Mouse (Mus musculus) brown adipose tissue, adult 24 weeks (tissue): ENCODE results near the gene Olfr728. TPM values are rescaled to one million over a fixed set of nuclear protein-coding genes. Genes with fewer than 3 reads are reported as not detected.

Experiments
- H3K27ac ChIP-seq: fragments of 200-500 bp; replicated peaks from 2 replicates; pipeline ENCODE4 v1.5.1; 2012; ENCODE audit warnings: low read depth, mild to moderate bottlenecking, low read length
- H3K4me1 ChIP-seq: fragments of 200-500 bp; 2 replicates; pipeline ENCODE4 v1.6.1; 2012; ENCODE audit warnings: low read length, mixed read lengths; ENCODE audit not compliant: control insufficient read depth, insufficient read depth, insufficient read length
- H3K4me3 ChIP-seq: fragments of 200-500 bp; 2 replicates; pipeline ENCODE4 v1.5.1; 2012; ENCODE audit warnings: low read depth, mild to moderate bottlenecking, low read length, moderate library complexity; ENCODE audit not compliant: insufficient read depth
- polyA plus RNA-seq: library from polyadenylated mRNA; stranded (reverse); fragments of >200 nt; gene quantifications from 2 replicates; pipeline ENCODE4 v1.2.4, GENCODE M21; 2012; ENCODE audit not compliant: missing spikeins, insufficient read depth, insufficient read length

Olfr728 gene
- polyA plus RNA-seq = not detected in 2 replicates

- no peaks in the 10 kb centered on the region for H3K4me1 ChIP-seq
- no peak within 1 kb of the TSS for H3K4me3 ChIP-seq
- H3K27ac ChIP-seq = no peak within 1 kb of the TSS
Observed at GRCm38 (mm10) chr14:50142580-50142979, at the start of gene Olfr728. TSS of gene Olfr728 (minus strand) at chr14:50142680.

DNA sequence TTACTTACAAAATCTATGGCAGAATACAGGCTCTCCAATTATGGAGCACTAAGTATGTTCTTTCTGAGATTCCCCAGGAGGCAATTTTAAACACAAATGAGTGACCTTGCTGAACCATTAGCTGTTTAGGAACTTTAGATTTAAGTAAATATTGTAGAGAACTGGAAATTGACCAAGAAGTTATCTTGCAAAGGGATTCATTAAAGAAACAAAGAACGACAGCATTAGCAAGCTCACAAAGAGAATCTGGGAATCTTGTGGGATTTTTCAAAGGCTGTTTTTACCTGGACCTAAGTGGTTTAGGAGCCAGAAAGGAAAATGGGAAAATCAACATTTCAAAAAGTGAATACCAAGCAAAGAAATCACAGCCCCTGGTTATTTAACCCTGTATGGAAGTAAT, 45.6 kb upstream of the Olfr728 start, which contains the start of gene Olfr730:
Olfr730 (minus strand) TSS at position 101 of the 400 bp plus-strand sequence.
- Histone ChIP-seq H3K4me1 (no peaks in the 10 kb centered on the region), H3K27ac (no peak within 1 kb of the TSS), H3K4me3 (no peak within 1 kb of the TSS)

- Histone ChIP-seq H3K4me3 (no peak within 1 kb of the TSS), H3K4me1 (no peaks in the 10 kb centered on the region), H3K27ac (no peak within 1 kb of the TSS)
Observed at GRCm38 (mm10) chr14:50152810-50153209, 10.3 kb upstream of the Olfr728 start, which contains the start of gene Olfr729. TSS of gene Olfr729 (minus strand) at chr14:50152910.

GRCm38 (mm10) chr14:50122886-50123285, 19.6 kb downstream of the Olfr728 start, which contains the start of gene Olfr727:
TSS of gene Olfr727 (plus strand) at chr14:50123186.
- Histone ChIP-seq H3K4me1 (no peaks in the 10 kb centered on the region), H3K4me3 (no peak within 1 kb of the TSS), H3K27ac (no peak within 1 kb of the TSS)

DNA sequence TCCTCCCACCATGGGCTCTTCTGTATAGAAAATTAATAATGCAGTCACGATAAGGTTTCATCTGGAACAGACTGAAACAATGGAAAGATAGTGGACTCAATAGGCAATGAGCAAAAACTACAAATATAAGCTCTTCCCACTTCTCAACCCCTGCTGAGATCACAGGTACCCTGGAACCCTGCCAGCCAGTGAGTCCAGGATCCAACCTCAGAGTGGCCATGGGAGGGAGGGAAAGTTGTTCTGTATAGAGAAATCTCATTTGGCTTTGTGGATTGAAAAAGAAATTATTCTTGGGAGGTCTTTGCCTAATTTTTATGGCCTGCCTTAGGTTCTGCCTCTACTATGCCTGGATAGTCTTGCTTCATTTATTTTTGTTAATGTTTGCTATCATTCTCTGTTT, 51.6 kb downstream of the Olfr728 start, which contains the start of gene Olfr726:
Olfr726 (minus strand) TSS at position 101 of the 400 bp plus-strand sequence.
- no peaks in the 10 kb centered on the region for H3K4me1 ChIP-seq
- no peak within 1 kb of the TSS for H3K4me3 ChIP-seq
- H3K27ac ChIP-seq = no peak within 1 kb of the TSS

Other genes starting within 250 kb of the Olfr728 start
- not detected in 2 replicates for gene Olfr722, start 240.7 kb downstream of the Olfr728 start, polyA plus RNA-seq
- gene Olfr723, start 210.9 kb downstream of the Olfr728 start, polyA plus RNA-seq = not detected in 2 replicates
- gene Olfr724, start 179.4 kb downstream of the Olfr728 start, polyA plus RNA-seq = not detected in 2 replicates
- not detected in 2 replicates for gene Olfr725, start 102.3 kb downstream of the Olfr728 start, polyA plus RNA-seq
- not detected in 2 replicates for gene Olfr726, start 51.7 kb downstream of the Olfr728 start, polyA plus RNA-seq
- gene Olfr727, start 19.5 kb downstream of the Olfr728 start, polyA plus RNA-seq = not detected in 2 replicates
- not detected in 2 replicates for gene Olfr729, start 10.2 kb upstream of the Olfr728 start, polyA plus RNA-seq
- not detected in 2 replicates for gene Olfr730, start 45.5 kb upstream of the Olfr728 start, polyA plus RNA-seq
- gene Olfr731, start 99.2 kb upstream of the Olfr728 start, polyA plus RNA-seq = not detected in 2 replicates
- not detected in 2 replicates for gene Olfr732, start 141.5 kb upstream of the Olfr728 start, polyA plus RNA-seq
- not detected in 2 replicates for gene Olfr733, start 158.8 kb upstream of the Olfr728 start, polyA plus RNA-seq
- not detected in 2 replicates for gene Olfr734, start 184.1 kb upstream of the Olfr728 start, polyA plus RNA-seq
- not detected in 2 replicates for gene Olfr735, start 206.2 kb upstream of the Olfr728 start, polyA plus RNA-seq
- gene Tlr11, start 215.2 kb upstream of the Olfr728 start, polyA plus RNA-seq = not detected in 2 replicates
- gene Olfr736, start 238.5 kb upstream of the Olfr728 start, polyA plus RNA-seq = not detected in 2 replicates